Mouse (Mus musculus) G1E (cell line): ENCODE results near the gene Cpe.

Experiments used
- CTCF ChIP-seq: IDR thresholded peaks from 2 replicates; pipeline ENCODE4 v1.5.1; 2012; ENCODE audit warnings: low read depth, low read length, inconsistent platforms, mixed read lengths
- GATA1 ChIP-seq: IDR thresholded peaks from 2 replicates; pipeline ENCODE4 v1.6.1; 2012; ENCODE audit warnings: borderline replicate concordance, low read length, inconsistent platforms, mixed read lengths
- GATA2 ChIP-seq: IDR thresholded peaks from 2 replicates; pipeline ENCODE4 v1.6.1; 2012; ENCODE audit warnings: low read depth, low read length, inconsistent platforms, borderline replicate concordance
- POLR2AphosphoS5 ChIP-seq: IDR thresholded peaks from 2 replicates; pipeline ENCODE4 v1.6.1; 2012; ENCODE audit warnings: low read depth, low read length, inconsistent platforms; ENCODE audit not compliant: insufficient replicate concordance
- TAL1 ChIP-seq: conservative IDR thresholded peaks from 2 replicates; pipeline ENCODE4 v1.6.1; 2012; ENCODE audit warnings: low read depth, low read length, inconsistent platforms, mixed read lengths

- TF ChIP-seq CTCF (no peak), GATA1 (no peak), GATA2 (no peak), TAL1 (no peak), POLR2AphosphoS5 (no peak)
Measured at GRCm38 (mm10) chr8:64726190-64726695, 33.4 kb upstream of the Cpe start.
